Mouse (Mus musculus): ENCODE measurements around the gene Cox6a2. TPM values are rescaled to one million over a fixed set of nuclear protein-coding genes. Genes with fewer than 3 reads are reported as not detected.

Gene Cox6a2
- polyA plus RNA-seq, 1 experiment from 2014 or later = 0.36 TPM

DNA sequence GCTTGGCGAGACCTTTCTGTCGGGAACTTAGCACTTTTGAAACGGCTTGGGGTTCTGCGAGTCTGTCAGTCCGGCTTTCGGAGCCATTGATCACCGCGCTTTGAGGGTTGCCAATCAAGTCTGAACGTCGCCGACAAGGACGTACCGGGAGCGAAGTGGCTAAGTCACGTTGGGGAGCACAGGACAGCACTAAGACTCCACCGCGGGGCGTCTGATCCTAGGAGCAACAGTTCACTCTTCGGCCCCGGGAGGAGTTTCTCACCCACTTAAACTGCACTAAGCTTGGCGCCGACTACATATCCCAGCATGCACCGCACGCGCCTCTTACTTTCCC lies 31.4 kb upstream of the Cox6a2 start:
- H3K4me3 ChIP-seq (ENCODE audit: low read depth, low read length) = peak overlapping the region; percentile 70

DNA sequence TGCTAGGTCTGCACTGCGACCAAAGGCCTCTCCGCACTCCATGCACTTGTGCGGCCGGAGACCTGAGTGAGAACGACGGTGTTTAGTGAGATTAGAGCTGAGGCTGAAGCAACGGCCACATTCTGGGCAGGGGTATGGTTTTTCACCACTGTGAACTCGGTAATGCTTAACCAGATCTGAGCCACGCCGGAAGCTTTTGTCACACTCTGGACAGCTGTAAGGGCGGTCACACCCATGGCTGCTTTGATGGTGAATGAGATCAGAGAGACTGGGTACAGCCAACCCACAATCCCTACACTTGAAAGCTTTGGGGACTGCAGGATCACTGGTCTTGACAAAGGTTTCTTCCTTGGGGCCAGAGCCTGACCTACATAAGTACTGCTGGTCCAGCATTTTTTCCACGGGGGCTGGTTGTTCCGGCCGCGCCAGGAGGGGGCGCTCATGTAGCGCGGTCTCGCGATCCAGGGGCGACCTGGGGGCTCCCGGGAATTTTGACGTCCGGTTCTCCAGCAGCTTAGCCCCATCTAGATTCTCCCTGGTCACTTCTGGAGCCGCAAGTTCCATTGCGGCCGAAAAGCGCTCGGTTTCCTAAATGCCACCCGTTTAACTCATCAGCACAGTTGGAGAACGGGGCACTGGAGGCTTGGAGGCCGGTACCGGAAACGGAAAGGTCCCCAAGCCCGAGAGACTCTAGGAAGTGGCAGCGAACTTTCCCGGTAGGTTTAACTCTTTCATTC lies 30.8 kb upstream of the Cox6a2 start, which contains the start of gene Armc5:
TSS of gene Armc5 (plus strand) at position 487 of the 737 bp plus-strand sequence.
- no peaks in the 10 kb centered on the region for H3K36me3 ChIP-seq (ENCODE audit: control insufficient read depth, insufficient read depth, low read length)
- no peaks in the 10 kb centered on the region for H3K9me3 ChIP-seq (ENCODE audit: control insufficient read depth, low read length)
- H3K4me2 ChIP-seq (replicated peaks; ENCODE audit: low read depth, low read length) = peak within 1 kb of the TSS; percentile 81
- 26% methylated on average over 37 of the region's 37 CpGs for WGBS
- H3K4me1 ChIP-seq (replicated peaks; ENCODE audit: control insufficient read depth, insufficient read depth, low read length) = 0 out of 2 replicates have a peak, but pooled peaks cover 4% of the 10 kb centered on the region
- peak within 1 kb of the TSS; percentile 70 for H3K4me3 ChIP-seq (ENCODE audit: low read depth, low read length)
- DNase-seq (ENCODE audit: low spot score) = peak; percentile 91
- peak; percentile 22; the same call in 1 of the 2 replicates for ATAC-seq (ENCODE audit: low FRiP score)
- no peaks in the 10 kb centered on the region for H3K27me3 ChIP-seq (ENCODE audit: control insufficient read depth, insufficient read depth, low read length)
- H3K9ac ChIP-seq (ENCODE audit: low read depth, low read length) = peak within 1 kb of the TSS; percentile 87
- peak within 1 kb of the TSS; percentile 94 for H3K27ac ChIP-seq (ENCODE audit: low read depth, low read length)

More for the DNA sequence above, 31.4 kb upstream of the Cox6a2 start:
- Histone ChIP-seq H3K27me3 (ENCODE audit: control insufficient read depth, insufficient read depth, low read length) (no peaks in the 10 kb centered on the region), H3K9me3 (ENCODE audit: control insufficient read depth, low read length) (no peaks in the 10 kb centered on the region), H3K4me1 (replicated peaks; ENCODE audit: control insufficient read depth, insufficient read depth, low read length) (0 out of 2 replicates have a peak, but pooled peaks cover 4% of the 10 kb centered on the region), H3K9ac (ENCODE audit: low read depth, low read length) (peak overlapping the region; percentile 87), H3K27ac (ENCODE audit: low read depth, low read length) (peak overlapping the region; percentile 94), H3K36me3 (ENCODE audit: control insufficient read depth, insufficient read depth, low read length) (no peaks in the 10 kb centered on the region), H3K4me2 (replicated peaks; ENCODE audit: low read depth, low read length) (peak overlapping the region; percentile 81)
- WGBS = under 1% methylated on average over 25 of the region's 25 CpGs
- DNase-seq (ENCODE audit: low spot score) (no peak), ATAC-seq (ENCODE audit: low FRiP score) (no peak)

DNA sequence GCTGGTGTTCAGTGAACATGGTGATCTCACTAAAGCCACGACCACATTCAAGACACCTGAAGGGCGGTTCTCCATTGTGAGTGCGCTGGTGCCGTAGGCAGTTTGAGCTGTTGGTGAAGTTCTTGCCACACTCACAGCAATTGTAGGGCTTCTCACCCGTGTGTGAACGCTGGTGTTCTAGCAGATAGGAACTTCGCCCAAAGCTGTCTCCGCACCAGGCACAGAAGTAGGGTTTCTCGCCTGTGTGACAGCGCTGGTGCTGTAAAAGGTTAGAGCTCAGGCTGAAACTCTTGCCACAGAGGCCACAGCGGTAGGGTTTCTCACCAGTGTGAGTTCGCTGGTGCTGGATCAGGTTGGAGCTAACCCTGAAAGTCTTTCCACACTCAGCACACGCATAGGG lies 30.2 kb upstream of the Cox6a2 start:
- no peak overlapping the region for H3K4me2 ChIP-seq (replicated peaks; ENCODE audit: low read depth, low read length)
- no peak overlapping the region for H3K27ac ChIP-seq (ENCODE audit: low read depth, low read length)
- H3K4me3 ChIP-seq (ENCODE audit: low read depth, low read length) = no peak overlapping the region
- H3K9ac ChIP-seq (ENCODE audit: low read depth, low read length) = no peak overlapping the region
- no peaks in the 10 kb centered on the region for H3K36me3 ChIP-seq (ENCODE audit: control insufficient read depth, insufficient read depth, low read length)
- 0 out of 2 replicates have a peak, but pooled peaks cover 4% of the 10 kb centered on the region for H3K4me1 ChIP-seq (replicated peaks; ENCODE audit: control insufficient read depth, insufficient read depth, low read length)
- no peak for ATAC-seq (ENCODE audit: low FRiP score)
- DNase-seq (ENCODE audit: low spot score) = no peak
- H3K27me3 ChIP-seq (ENCODE audit: control insufficient read depth, insufficient read depth, low read length) = no peaks in the 10 kb centered on the region
- H3K9me3 ChIP-seq (ENCODE audit: control insufficient read depth, low read length) = no peaks in the 10 kb centered on the region
- 95% methylated on average over 13 of the region's 13 CpGs for WGBS

DNA sequence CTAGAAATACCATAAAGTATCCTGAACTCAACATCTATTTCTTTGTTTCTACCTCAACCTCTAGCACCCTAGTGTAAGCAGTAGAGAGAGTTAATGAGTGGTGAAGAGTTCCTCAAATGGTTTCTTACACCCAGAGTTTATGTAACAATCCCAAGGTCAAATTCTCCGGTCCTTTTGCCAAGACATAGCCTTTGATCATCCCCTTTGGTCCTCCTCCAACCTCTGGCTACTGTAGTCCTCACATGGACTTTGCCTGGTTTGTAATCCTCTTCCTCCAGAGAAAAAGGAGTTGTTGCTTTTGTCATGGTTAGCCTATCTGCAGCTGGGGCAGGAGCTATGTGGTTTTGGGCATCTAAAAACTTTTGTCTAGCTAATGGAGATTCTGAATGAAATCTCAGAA lies 29.3 kb upstream of the Cox6a2 start:
- H3K27ac ChIP-seq (ENCODE audit: low read depth, low read length) = no peak overlapping the region
- WGBS = 83% methylated on average over 1 of the region's 1 CpGs
- H3K36me3 ChIP-seq (ENCODE audit: control insufficient read depth, insufficient read depth, low read length) = no peaks in the 10 kb centered on the region
- H3K9me3 ChIP-seq (ENCODE audit: control insufficient read depth, low read length) = no peaks in the 10 kb centered on the region
- H3K4me3 ChIP-seq (ENCODE audit: low read depth, low read length) = no peak overlapping the region
- H3K4me2 ChIP-seq (replicated peaks; ENCODE audit: low read depth, low read length) = no peak overlapping the region
- ATAC-seq (ENCODE audit: low FRiP score) (no peak), DNase-seq (ENCODE audit: low spot score) (no peak)
- H3K9ac ChIP-seq (ENCODE audit: low read depth, low read length) = no peak overlapping the region
- no peaks in the 10 kb centered on the region for H3K27me3 ChIP-seq (ENCODE audit: control insufficient read depth, insufficient read depth, low read length)
- 0 out of 2 replicates have a peak, but pooled peaks cover 4% of the 10 kb centered on the region for H3K4me1 ChIP-seq (replicated peaks; ENCODE audit: control insufficient read depth, insufficient read depth, low read length)

- no peak overlapping the region for H3K27ac ChIP-seq (ENCODE audit: low read depth, low read length)
- H3K36me3 ChIP-seq (ENCODE audit: control insufficient read depth, insufficient read depth, low read length) = no peaks in the 10 kb centered on the region
- 0 out of 2 replicates have a peak, but pooled peaks cover 4% of the 10 kb centered on the region for H3K4me1 ChIP-seq (replicated peaks; ENCODE audit: control insufficient read depth, insufficient read depth, low read length)
- H3K4me3 ChIP-seq (ENCODE audit: low read depth, low read length) = no peak overlapping the region
- no peaks in the 10 kb centered on the region for H3K9me3 ChIP-seq (ENCODE audit: control insufficient read depth, low read length)
- no peak for DNase-seq (ENCODE audit: low spot score)
- H3K4me2 ChIP-seq (replicated peaks; ENCODE audit: low read depth, low read length) = no peak overlapping the region
- no peak for ATAC-seq (ENCODE audit: low FRiP score)
- 82% methylated on average over 2 of the region's 2 CpGs for WGBS
- H3K9ac ChIP-seq (ENCODE audit: low read depth, low read length) = no peak overlapping the region
- no peaks in the 10 kb centered on the region for H3K27me3 ChIP-seq (ENCODE audit: control insufficient read depth, insufficient read depth, low read length)
Measured at GRCm38 (mm10) chr7:128234796-128235195, 28.6 kb upstream of the Cox6a2 start.

- H3K36me3 ChIP-seq (ENCODE audit: control insufficient read depth, insufficient read depth, low read length) = no peaks in the 10 kb centered on the region
- no peak overlapping the region for H3K27ac ChIP-seq (ENCODE audit: low read depth, low read length)
- no peaks in the 10 kb centered on the region for H3K27me3 ChIP-seq (ENCODE audit: control insufficient read depth, insufficient read depth, low read length)
- no peak overlapping the region for H3K9ac ChIP-seq (ENCODE audit: low read depth, low read length)
- H3K4me3 ChIP-seq (ENCODE audit: low read depth, low read length) = no peak overlapping the region
- H3K9me3 ChIP-seq (ENCODE audit: control insufficient read depth, low read length) = no peaks in the 10 kb centered on the region
- DNase-seq (ENCODE audit: low spot score) = no peak
- WGBS = 42% methylated on average over 8 of the region's 8 CpGs
- 0 out of 2 replicates have a peak, but pooled peaks cover under 1% of the 10 kb centered on the region for H3K4me1 ChIP-seq (replicated peaks; ENCODE audit: control insufficient read depth, insufficient read depth, low read length)
- no peak for ATAC-seq (ENCODE audit: low FRiP score)
- H3K4me2 ChIP-seq (replicated peaks; ENCODE audit: low read depth, low read length) = no peak overlapping the region
Measured at GRCm38 (mm10) chr7:128231741-128232140, 25.6 kb upstream of the Cox6a2 start.

DNA sequence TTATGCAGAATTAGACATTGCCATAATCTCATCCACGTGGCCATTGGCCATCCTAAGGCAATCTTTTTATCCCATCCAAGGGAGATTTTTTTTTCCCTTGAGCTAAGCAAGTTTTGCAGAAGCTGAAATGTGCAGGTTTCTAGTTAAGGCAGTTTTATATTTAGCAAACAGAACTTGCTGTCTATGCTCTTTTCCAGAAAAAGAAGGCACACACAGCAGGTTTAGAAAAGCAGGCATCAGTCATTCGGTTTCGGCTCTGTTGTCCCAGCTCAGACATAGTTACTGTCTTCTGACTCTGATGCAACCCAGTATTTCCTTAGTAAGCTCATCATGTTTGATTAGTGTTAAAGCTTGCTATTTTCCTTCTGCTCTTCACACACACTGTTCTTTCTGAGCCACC lies 14.7 kb upstream of the Cox6a2 start:
- no peaks in the 10 kb centered on the region for H3K9me3 ChIP-seq (ENCODE audit: control insufficient read depth, low read length)
- WGBS = 83% methylated on average over 3 of the region's 3 CpGs
- H3K4me1 ChIP-seq (replicated peaks; ENCODE audit: control insufficient read depth, insufficient read depth, low read length) = no peaks in the 10 kb centered on the region
- H3K36me3 ChIP-seq (ENCODE audit: control insufficient read depth, insufficient read depth, low read length) = no peaks in the 10 kb centered on the region
- H3K4me3 ChIP-seq (ENCODE audit: low read depth, low read length) = no peak overlapping the region
- H3K27me3 ChIP-seq (ENCODE audit: control insufficient read depth, insufficient read depth, low read length) = no peaks in the 10 kb centered on the region
- H3K27ac ChIP-seq (ENCODE audit: low read depth, low read length) = no peak overlapping the region
- H3K4me2 ChIP-seq (replicated peaks; ENCODE audit: low read depth, low read length) = no peak overlapping the region
- H3K9ac ChIP-seq (ENCODE audit: low read depth, low read length) = no peak overlapping the region
- no peak for ATAC-seq (ENCODE audit: low FRiP score)
- no peak for DNase-seq (ENCODE audit: low spot score)

- Histone ChIP-seq H3K9me3 (ENCODE audit: control insufficient read depth, low read length) (no peaks in the 10 kb centered on the region), H3K4me2 (replicated peaks; ENCODE audit: low read depth, low read length) (no peak overlapping the region), H3K27me3 (ENCODE audit: control insufficient read depth, insufficient read depth, low read length) (no peaks in the 10 kb centered on the region), H3K27ac (ENCODE audit: low read depth, low read length) (no peak overlapping the region), H3K4me3 (ENCODE audit: low read depth, low read length) (no peak overlapping the region), H3K9ac (ENCODE audit: low read depth, low read length) (no peak overlapping the region), H3K4me1 (replicated peaks; ENCODE audit: control insufficient read depth, insufficient read depth, low read length) (no peaks in the 10 kb centered on the region), H3K36me3 (ENCODE audit: control insufficient read depth, insufficient read depth, low read length) (no peaks in the 10 kb centered on the region)
- DNase-seq (ENCODE audit: low spot score) (no peak), ATAC-seq (ENCODE audit: low FRiP score) (no peak)
- 88% methylated on average over 4 of the region's 4 CpGs for WGBS
Measured at GRCm38 (mm10) chr7:128219952-128220351, 13.8 kb upstream of the Cox6a2 start.

DNA sequence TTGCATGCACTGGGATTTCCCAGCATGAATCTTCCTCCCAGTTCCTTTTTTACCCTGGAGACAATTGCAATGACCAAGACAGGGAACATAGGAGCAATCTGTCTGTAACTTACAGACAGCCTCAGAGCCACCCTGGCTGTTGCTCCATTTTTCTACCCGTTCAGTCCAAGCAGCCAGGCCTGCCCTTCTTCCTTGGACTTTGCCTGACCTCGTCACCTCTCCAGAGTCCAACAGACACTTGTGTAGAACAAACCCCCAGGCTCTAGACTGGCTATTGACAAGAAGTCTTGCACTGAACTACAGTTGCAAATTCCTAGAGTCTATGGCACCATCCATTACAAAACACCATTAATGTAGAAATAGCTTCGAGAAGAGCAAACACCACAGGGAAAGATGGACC lies 3.6 kb upstream of the Cox6a2 start:
- WGBS = 60% methylated on average over 3 of the region's 3 CpGs
- ATAC-seq (ENCODE audit: low FRiP score) = no peak

More for the DNA sequence above, 3.6 kb upstream of the Cox6a2 start:
- Histone ChIP-seq H3K27me3 (ENCODE audit: control insufficient read depth, insufficient read depth, low read length) (no peaks in the 10 kb centered on the region), H3K36me3 (ENCODE audit: control insufficient read depth, insufficient read depth, low read length) (no peaks in the 10 kb centered on the region), H3K4me2 (replicated peaks; ENCODE audit: low read depth, low read length) (no peak overlapping the region), H3K4me1 (replicated peaks; ENCODE audit: control insufficient read depth, insufficient read depth, low read length) (no peaks in the 10 kb centered on the region), H3K27ac (ENCODE audit: low read depth, low read length) (no peak overlapping the region), H3K4me3 (ENCODE audit: low read depth, low read length) (no peak overlapping the region), H3K9ac (ENCODE audit: low read depth, low read length) (no peak overlapping the region), H3K9me3 (ENCODE audit: control insufficient read depth, low read length) (no peaks in the 10 kb centered on the region)
- no peak for DNase-seq (ENCODE audit: low spot score)

Data from hindbrain, embryonic 11.5 days (tissue).